Mouse (Mus musculus): ENCODE data around the gene Ankrd54. TPM values are rescaled to one million over a fixed set of nuclear protein-coding genes. Genes with fewer than 3 reads are reported as not detected.

Ankrd54 gene
- 10 to 100 TPM; 17.3 to 23.9 (median 18.2) TPM for total RNA-seq (2022)

GRCm38 (mm10) chr15:79062376-79063159 is at the start of gene Ankrd54:
Gene Ankrd54, minus strand, starts transcription at chr15:79062893.
- peak; percentile 99 for DNase-seq (ENCODE audit: low spot score in 2 of 2)

DNA sequence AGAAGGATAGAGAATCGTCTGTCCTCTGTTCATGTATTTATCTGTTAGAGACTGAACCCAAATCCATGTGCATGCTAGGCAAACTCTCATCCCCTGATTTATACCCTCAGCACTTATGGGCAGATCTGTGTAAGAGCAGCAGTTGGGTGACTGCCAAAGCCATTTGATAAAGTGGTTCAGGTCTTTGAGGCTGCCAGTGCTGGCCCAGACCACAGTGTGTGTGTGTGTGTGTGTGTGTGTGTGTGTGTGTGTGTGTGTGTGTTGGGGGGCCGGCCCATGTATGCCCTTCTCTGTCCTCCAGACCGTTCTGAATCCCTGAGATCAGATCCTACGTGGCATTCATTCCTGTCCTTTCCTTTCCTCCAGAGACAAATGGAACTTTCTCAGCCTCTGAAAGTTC is 49.1 kb upstream of the Ankrd54 start:
- DNase-seq (ENCODE audit: low spot score in 2 of 2): no peak

DNA sequence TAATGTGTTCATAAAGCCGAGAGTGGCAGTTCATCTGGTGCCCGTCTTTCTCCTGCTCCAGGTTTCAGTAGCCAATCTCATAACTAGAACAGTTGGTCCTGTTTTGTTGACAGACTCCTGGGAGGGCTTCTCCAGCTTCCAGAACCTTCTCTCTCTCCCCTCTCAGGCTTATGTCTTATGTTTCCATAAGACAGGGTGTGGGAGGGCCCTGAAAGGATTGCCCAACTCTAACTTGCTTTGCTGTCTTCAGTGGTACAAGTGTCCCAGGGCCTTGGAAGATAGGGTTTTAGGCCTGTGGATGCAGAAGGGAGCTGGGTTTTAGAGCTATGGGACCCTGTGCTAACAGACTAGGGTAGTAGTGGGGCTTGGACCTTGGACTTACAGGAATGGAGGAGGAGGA is 47.8 kb upstream of the Ankrd54 start:
- no peak for DNase-seq (ENCODE audit: low spot score in 2 of 2)

DNA sequence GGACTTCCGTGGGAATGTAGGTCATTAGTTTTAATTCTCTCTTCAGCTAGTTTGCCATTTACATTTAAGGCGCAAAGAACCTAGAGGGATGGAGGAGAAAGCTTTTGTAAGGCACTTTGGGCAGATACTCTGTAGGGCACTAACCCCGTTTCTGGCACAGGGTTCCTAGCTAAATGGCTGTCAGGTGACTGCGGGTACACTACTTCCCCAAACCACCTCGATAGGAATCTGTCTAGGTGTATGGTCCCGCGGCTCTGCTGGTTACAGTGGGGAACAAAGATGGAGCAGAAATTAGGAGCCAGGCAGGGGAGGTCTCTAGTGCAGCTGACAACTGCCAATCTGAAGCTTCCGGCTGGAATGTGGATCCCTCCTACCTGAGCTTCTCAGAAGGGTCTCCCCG is 47.3 kb upstream of the Ankrd54 start:
- DNase-seq (ENCODE audit: low spot score in 2 of 2): no peak

GRCm38 (mm10) chr15:79109321-79109934 is 46.7 kb upstream of the Ankrd54 start:
- no peak for DNase-seq (ENCODE audit: low spot score in 2 of 2)

GRCm38 (mm10) chr15:79108421-79109320 is 46.0 kb upstream of the Ankrd54 start, which contains the start of gene Micall1:
Gene Micall1, plus strand, starts transcription at chr15:79108898.
- no peak for DNase-seq (ENCODE audit: low spot score in 2 of 2)

GRCm38 (mm10) chr15:79107966-79108365 is 45.3 kb upstream of the Ankrd54 start:
- DNase-seq (ENCODE audit: low spot score in 2 of 2): no peak

DNA sequence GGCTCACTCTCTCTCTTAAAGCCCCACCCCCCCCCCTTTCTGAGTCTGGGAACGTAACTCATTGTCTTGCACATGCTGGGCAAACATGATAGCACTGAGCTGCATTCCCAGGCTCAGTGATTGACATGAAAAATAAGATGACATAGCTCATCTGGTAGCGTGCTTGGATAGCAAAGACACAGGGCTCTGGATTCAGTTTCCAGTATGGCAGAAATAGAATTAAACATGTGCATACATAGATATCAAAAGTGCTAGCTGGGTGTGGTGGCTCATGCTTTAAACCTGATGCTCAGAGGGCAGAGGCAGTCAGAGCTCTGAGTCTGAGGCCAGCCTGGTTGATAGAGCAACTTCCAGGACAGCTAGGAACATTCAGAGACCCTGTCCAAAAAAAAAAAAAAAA is 43.1 kb upstream of the Ankrd54 start:
- DNase-seq (ENCODE audit: low spot score in 2 of 2): no peak

DNA sequence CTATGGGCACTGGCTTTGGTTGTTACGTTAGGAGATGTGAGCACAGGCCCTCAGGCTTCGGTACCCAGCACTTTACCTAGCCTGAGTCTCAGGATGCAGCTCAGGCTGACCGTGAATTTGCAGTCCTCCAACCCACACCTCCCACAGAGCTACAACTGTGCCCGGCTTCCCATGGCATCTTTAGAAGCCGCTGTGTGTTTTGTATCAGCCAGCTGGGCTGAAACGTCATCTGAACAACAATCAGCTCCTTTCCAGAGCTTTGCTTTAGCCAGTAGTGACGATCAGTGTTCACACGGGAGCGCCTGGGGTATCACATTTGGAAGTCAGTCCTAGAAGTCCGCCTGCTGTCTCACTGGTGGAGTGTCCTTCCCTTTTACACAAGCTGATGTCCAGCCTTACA is 40.6 kb upstream of the Ankrd54 start:
- DNase-seq (ENCODE audit: low spot score in 2 of 2): no peak

- DNase-seq (ENCODE audit: low spot score in 2 of 2): no peak
These were observed 38.8 kb upstream of the Ankrd54 start for GRCm38 (mm10) chr15:79101531-79101930.

DNA sequence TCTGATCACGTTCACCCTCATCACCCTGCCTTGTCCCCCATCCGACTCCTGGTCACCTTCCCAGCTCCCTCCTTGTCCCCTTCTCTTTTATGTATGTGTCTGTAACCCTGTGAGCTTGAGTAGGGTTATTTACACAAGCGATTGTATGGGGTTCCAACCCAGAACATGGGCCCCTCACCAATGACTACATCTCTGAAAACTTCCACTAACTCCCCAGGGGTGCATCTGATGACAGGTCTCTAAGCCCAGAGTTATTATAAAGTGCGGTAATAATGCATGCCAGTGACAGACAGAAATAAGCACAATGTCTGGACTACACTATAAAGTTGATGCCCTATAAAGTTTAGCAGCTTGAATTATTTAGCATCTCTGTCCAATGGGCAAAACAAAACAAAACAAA is 37.7 kb upstream of the Ankrd54 start:
- DNase-seq (ENCODE audit: low spot score in 2 of 2): no peak

- DNase-seq (ENCODE audit: low spot score in 2 of 2): no peak
These were observed 36.8 kb upstream of the Ankrd54 start for GRCm38 (mm10) chr15:79099456-79099855.

DNA sequence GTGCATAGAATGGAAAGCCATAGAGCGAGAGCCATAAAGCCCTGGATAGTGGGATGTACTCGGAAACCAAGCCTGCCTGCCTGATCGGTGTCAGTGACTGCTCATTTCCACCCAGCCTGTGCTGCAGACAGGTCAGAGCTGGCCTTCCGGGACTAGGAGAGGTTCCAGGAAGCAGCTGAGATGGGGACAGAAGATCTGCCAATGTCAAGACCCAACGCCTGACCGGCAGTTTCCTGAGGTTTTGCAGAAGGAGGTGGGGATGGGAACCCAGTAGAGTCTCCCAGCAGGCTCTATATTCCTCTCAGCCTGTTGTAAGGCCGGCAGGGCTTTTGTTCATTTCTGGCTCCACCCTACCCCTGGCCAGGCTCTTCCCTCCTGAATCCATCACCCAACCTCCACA is 36.2 kb upstream of the Ankrd54 start:
- DNase-seq (ENCODE audit: low spot score in 2 of 2): no peak

DNA sequence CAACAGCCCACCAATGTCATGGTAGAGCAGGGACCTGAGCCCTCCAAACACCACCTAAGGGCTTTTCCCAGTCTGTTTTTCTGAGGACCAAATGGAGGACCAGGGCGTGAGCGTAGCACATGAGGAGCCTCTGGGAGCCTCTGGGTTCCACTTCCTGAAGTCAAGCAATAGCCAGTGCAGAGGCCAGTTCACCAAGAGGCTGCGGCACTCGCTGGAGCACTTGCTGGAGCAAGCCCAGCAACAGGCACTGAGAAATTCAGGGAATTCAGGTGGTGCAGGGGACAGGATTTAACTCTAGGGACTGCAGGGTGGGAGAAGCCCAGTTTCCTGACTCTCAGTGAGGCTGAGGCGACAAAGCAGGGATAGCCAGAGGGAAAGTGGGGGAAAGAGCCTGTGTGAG is 35.5 kb upstream of the Ankrd54 start:
- no peak for DNase-seq (ENCODE audit: low spot score in 2 of 2)

DNA sequence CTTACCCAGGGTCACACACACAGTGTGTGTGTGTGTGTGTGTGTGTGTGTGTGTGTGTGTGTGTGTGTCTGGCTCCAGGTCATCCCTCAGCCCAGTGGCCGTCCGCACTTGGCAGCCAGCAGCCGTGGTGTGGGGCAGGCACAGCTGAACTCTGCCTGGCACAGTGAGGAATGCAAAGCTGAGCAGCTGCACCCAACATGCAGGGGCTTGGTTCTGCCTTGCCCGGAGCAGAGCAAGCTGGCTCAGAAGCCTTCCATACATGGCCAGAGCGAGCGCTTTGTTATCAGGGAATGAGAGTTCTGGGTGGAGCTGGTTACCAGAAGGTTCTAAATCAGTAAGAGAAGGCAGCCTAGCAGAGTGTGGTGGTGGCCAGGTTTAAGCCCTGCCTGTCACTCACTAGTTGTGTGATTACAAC is 34.9 kb upstream of the Ankrd54 start:
- peak; percentile 70 to 76 for DNase-seq (ENCODE audit: low spot score in 2 of 2)

GRCm38 (mm10) chr15:79097135-79097534 is 34.4 kb upstream of the Ankrd54 start:
- DNase-seq (ENCODE audit: low spot score in 2 of 2): no peak

- DNase-seq (ENCODE audit: low spot score in 2 of 2): no peak
These were observed 33.9 kb upstream of the Ankrd54 start for GRCm38 (mm10) chr15:79096556-79096955.

DNA sequence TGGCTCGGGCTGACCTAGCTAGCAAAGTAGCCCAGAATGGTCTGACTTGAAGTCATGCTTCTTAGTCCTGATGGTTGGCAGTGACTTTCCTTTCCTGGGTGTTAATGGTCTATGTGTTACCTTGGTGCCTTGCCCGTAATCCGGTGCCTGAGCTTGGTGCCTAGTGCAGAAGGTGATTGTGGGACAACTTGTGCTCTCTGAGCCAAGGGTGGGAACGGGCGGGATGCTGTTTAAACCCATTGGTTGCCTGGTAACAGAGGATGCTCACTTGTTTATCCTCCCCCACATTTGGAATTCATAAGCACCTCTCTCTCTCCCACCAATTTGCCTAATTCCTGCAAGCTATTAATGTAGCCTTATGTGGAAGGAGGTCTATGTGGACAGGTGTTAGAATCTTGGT is 32.8 kb upstream of the Ankrd54 start:
- DNase-seq (ENCODE audit: low spot score in 2 of 2): no peak

- no peak for DNase-seq (ENCODE audit: low spot score in 2 of 2)
These were observed 30.6 kb upstream of the Ankrd54 start for GRCm38 (mm10) chr15:79093083-79093839.

DNA sequence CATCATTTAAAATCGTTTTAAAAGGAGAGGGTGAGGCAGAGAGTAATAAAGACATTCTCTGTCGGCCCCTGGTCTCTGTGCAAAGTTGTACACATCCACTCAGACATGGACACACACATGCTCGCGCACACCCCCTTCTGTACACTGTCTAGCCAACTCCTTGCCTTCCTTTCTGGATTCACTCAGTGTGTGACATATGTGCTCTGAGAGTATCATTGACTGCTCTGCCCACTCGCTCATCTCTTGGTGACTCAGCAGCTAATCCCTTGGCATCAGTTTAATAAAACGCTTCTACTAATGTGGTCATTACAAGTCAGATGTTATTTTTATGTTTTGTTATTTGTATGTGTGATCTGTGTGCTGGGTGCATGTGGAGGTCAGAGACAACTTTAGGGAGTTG is 29.6 kb upstream of the Ankrd54 start:
- no peak for DNase-seq (ENCODE audit: low spot score in 2 of 2)

DNA sequence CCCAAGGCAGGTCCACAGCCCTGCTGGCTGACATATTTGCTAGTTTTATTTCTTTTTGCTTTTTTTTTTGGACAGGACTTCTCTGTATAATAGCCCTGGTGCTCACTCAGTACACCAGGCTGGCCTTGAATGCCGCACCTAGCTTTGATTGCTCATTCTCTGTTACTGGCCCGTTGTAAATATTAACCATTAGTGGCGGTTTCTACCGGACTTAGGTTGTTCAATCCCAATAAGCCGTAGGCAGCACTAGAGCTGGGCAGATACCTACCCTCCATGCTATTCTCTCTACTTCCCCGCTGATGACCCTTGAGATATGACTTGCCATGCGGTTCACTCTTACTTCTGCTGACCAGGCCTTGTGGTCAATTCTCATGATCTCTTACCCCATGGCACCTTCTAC is 16.9 kb upstream of the Ankrd54 start:
- no peak for DNase-seq (ENCODE audit: low spot score in 2 of 2)

All from layer of hippocampus, adult 8-10 months (tissue).